Mouse (Mus musculus) liver, adult 10 weeks (tissue): Measurements from ENCODE around the gene Dok4. TPM values are rescaled to one million over a fixed set of nuclear protein-coding genes. Genes with fewer than 3 reads are reported as not detected.

Experiments
- polyA plus RNA-seq: library from polyadenylated mRNA; stranded (reverse); fragments of 350-450 nt; fragmentation: Illumina TruSeq; extraction: RNeasy Lipid Tissue Mini Kit (QIAGEN cat#74804); gene quantifications from one replicate; pipeline ENCODE4 v1.2.3, GENCODE M21; 2014; ENCODE audit warnings: low read depth, low replicate concordance

Gene Dok4
- polyA plus RNA-seq, result not detected

DNA sequence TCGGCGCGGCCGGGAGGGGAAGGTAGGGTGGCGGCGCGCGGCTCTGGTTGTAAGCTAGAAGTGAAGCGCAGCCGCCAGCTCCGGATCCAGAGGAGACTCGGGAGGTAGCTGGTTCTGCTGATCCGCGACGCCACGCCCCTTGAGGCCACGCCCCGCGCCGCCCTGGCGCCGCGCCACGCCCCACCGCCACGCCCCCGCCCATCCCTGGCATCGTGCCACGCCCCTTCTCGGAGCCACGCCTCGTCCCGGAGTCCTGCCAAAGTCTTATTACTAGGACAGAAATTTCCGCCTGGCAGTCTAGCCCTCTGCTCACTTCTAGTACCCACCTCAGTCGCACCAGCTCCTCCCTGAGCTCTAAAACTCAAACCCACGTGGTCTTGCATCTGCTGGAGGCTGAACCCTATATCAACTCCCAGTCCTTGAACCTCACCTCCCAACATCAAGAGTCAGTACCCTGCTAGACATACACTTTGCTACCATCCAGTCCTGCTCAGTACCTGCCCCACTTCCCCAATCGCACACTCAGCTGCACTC is at the start of gene Dok4:
Dok4 (minus strand) TSS at position 134 of the 534 bp plus-strand sequence.

DNA sequence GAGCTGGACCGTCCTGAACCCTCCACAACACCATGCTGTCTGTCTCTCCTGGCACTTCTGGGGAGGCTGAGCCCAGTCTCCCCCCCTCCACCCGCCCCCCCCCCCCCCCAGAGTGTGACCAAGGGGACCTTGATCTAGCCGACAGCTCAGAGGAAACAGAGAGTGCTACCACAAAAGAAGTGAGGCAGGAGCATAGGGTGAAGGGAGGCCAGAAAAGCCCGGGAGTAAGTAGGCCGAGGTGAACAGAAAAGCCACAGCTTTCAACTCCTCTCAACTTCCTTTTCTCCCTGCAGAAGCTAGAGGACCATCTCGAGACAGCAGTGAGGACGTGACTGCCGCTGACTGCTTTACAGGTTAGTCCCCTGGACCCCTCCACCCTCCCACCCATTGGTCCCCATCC is 47.3 kb upstream of the Dok4 start, which contains the start of gene Adgrg5:
Adgrg5 (plus strand) TSS at position 290 of the 400 bp plus-strand sequence.

DNA sequence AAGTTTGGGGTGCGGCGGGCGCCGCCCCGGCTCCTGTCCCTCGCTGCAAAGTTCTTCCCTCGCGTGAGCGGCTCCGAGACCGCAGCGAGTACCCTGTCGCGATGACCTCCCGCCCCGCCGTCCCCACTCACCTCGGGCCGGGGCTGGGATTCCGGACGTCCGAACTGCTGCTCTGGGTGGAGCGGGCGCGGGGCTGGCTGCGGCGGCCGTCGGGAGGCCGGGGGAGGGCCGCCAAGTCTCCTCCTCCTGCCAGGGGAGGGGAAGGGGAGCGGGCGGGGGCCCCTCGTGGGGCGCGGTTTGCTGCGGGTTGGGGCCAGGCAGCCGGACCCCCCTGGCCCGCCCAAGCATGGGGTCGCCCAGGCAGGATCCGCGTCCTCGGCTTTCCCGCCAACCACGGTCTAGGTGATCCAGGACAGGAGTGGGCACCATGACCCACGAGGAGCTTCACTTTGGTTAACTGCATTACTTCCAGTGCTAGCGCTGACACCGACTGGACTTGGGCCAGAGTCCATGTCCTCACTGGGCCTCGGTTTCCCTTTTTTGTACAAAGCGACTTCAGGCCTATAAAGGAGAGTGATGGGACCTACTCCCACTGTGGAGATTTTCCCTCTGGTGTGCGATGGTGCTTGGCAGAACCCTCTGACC is 41.8 kb upstream of the Dok4 start, which contains the start of gene Ccdc102a:
Ccdc102a (minus strand) TSS at position 248 of the 645 bp plus-strand sequence.

DNA sequence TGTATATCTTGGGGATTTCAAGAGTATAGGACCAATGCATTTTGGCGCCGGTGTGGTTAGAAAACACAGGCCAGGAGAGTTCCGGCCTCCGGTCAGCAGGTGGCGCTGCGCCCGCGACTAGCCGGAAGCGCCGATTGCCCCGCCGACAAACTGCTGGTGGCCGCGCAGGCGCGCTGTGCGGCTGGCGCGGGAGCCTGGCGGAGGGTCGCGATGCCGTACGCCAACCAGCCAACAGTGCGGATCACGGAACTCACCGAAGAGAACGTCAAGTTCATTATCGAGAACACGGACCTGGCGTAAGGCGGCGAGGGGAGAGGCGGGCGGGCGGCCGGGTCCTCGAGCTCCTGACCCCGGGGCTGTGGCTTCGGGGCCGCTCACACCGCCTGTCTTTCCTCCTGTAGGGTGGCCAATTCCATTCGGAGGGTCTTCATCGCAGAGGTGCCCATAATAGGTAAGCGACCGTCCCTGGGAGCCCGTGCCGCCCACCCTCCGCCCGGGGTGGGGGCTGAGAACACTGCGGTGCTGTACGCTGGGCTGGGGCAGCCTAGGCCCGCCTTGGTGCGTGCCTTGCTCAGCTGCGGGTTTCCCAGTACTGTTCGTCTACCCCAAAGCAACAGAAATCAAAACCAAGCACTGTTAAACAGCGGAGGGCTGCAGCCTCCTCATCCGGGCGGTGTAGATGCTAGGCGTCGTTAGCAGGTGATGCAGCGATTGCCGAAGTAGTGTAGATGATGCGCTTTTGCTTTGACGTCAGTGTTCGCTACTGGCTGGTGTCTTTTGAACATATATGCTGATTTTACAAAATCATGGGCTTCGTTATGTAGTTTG is 18.6 kb downstream of the Dok4 start, which contains the start of gene Polr2c:
Polr2c (plus strand) TSS at position 105 of the 828 bp plus-strand sequence.

DNA sequence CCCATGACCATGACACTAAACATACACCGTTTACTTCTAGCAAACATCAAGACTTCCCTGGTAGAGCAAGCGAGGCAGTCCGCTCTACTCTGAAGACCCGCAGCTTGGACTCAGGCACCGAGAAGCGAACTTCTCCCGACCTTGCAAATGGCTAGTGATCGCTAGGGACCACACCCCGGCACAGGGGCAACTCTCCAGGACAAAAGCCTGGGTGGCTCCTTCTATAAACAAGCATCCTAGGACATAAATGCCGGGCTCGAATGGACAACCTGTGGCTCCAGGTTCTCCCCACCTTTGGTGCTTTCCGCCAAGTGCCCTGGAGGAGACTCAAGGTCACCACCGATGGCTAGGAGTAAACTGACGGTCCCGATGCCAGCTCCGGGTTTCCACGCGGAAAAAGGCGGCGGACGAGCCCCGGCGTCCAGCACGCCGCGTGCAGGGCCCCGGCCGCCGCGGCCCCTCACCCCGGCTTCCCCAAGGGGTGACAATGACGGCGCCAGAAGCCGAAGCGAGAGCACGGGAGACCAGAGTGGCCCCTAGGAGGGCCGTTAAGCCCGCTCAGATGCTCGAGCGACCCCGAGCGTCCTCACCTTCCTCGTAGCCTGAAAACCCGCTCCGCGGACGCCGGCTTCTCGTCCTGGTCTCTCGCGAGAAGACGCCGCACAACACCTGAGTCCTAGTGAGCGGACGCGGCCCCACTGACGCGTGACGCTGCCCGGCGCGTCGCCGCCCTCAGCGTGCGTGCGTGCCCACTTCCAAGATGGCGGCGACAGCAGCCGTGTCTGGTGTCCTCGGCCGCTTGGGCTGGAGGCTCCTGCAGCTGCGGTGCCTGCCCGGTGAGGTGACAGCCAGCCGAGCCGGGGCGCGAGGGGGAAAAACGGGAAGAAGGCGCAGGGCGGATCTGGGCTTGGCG is 38.2 kb downstream of the Dok4 start, which contains the start of the genes Coq9 and Ciapin1:
Coq9 (plus strand) TSS at position 660 of the 913 bp plus-strand sequence.
Ciapin1 (minus strand) TSS at position 697 of the 913 bp plus-strand sequence.

Other genes with a start within 250 kb of the Dok4 start
- gene Arl2bp, start 209.7 kb downstream of the Dok4 start, polyA plus RNA-seq, result 20.6 TPM
- gene Pllp, start 180.1 kb downstream of the Dok4 start, polyA plus RNA-seq, result 3.2 TPM
- gene Ccl22, start 130.7 kb downstream of the Dok4 start, polyA plus RNA-seq, result not detected
- gene Cx3cl1, start 104.3 kb downstream of the Dok4 start, polyA plus RNA-seq, result not detected
- gene Ccl17, start 65.9 kb downstream of the Dok4 start, polyA plus RNA-seq, result not detected
- gene Coq9, start 38.0 kb downstream of the Dok4 start, polyA plus RNA-seq, result 20.4 TPM
- 7.0 TPM for gene Ciapin1, start 38.0 kb downstream of the Dok4 start, polyA plus RNA-seq
- gene Polr2c, start 18.9 kb downstream of the Dok4 start, polyA plus RNA-seq, result 3.8 TPM
- gene Ccdc102a, start 41.8 kb upstream of the Dok4 start, polyA plus RNA-seq, result not detected
- gene Adgrg5, start 47.4 kb upstream of the Dok4 start, polyA plus RNA-seq, result not detected
- gene Adgrg1, start 98.4 kb upstream of the Dok4 start, polyA plus RNA-seq, result 0.53 TPM
- gene Adgrg3, start 141.4 kb upstream of the Dok4 start, polyA plus RNA-seq, result 2.4 TPM
- gene Drc7, start 178.8 kb upstream of the Dok4 start, polyA plus RNA-seq, result not detected
- gene Katnb1, start 204.9 kb upstream of the Dok4 start, polyA plus RNA-seq, result not detected